Mouse (Mus musculus): ENCODE results near the gene Slc1a5. TPM values are rescaled to one million over a fixed set of nuclear protein-coding genes. Genes with fewer than 3 reads are reported as not detected.

Gene Slc1a5
- polyA plus RNA-seq, 1 experiment from 2014 or later = 26.5 TPM

DNA sequence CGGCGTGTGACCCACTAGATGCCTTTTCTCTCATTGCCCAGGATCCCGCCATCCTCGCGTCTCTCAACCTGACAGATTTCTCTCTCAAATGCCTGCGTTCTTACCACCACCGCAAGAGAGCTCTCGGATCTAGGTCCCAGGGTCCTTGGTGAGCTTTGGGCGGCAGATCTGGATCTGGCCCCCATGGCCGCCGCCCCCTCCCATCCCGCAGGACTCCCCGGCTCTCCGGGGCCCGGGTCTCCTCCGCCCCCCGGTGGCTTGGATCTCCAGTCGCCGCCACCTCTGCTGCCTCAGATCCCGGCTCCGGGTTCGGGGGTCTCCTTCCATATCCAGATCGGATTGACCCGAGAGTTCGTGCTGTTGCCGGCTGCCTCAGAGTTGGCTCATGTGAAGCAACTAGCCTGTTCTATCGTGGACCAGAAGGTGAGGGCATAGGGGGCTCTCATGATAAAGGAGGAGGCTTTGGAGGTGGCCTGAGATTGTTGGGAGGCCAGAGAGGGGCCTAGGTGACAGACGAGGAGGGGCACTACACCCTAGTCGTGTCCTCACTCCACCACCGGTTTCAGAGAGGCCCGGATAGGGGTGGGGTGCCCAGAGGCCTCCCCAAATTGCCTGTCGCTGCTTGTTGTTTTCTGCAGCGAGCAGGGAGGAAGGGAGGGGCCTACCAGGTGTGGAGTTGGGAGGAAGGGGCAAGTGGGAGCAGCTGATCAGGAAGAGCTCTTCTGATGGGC is 62.5 kb downstream of the Slc1a5 start:
- under 1% methylated on average over 31 of the region's 33 CpGs for WGBS
- Histone ChIP-seq H3K4me1 (ENCODE audit: control insufficient read depth, insufficient read depth, low read length) (peaks cover 24% of the 10 kb centered on the region), H3K9me3 (ENCODE audit: control insufficient read depth, low read length) (no peaks in the 10 kb centered on the region), H3K27me3 (replicated peaks; ENCODE audit: control insufficient read depth, insufficient read depth, low read length) (no peaks in the 10 kb centered on the region), H3K27ac (replicated peaks; ENCODE audit: low read depth, low read length) (peak overlapping the region; percentile 88), H3K9ac (ENCODE audit: low read depth, low read length) (peak overlapping the region; percentile 86), H3K4me2 (ENCODE audit: low read depth, low read length) (peak overlapping the region; percentile 96), H3K4me3 (ENCODE audit: low read depth, low read length) (peak overlapping the region; percentile 68), H3K36me3 (ENCODE audit: control insufficient read depth, insufficient read depth, low read length) (peaks cover 44% of the 10 kb centered on the region)
- ATAC-seq (ENCODE audit: low read depth) (peak; percentile 9; the same call in 1 of the 2 replicates), DNase-seq (ENCODE audit: low spot score) (peak; percentile 73)

DNA sequence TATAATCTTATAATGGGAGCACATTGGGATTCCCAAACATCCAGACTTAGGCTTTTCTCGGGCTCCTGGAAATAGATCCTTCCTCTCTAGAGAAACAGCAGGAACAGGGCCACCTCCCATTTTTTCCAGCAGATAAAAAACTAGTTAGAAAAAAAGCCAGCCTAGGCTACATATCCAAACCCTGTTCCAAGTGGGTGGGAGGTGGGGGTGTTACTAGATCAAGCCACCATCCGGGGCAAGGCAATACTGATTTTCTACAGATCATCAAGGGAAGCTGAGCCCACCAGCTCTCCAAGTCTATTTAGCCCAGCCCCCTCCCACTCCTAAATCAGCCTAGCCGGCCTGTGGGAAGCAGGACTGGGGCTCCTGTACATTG is 63.5 kb downstream of the Slc1a5 start:
- peak overlapping the region; percentile 57 for H3K9ac ChIP-seq (ENCODE audit: low read depth, low read length)
- H3K36me3 ChIP-seq (ENCODE audit: control insufficient read depth, insufficient read depth, low read length) = peaks cover 44% of the 10 kb centered on the region
- no peak for ATAC-seq (ENCODE audit: low read depth)
- H3K27me3 ChIP-seq (replicated peaks; ENCODE audit: control insufficient read depth, insufficient read depth, low read length) = no peaks in the 10 kb centered on the region
- no peak for DNase-seq (ENCODE audit: low spot score)
- 32% methylated on average over 3 of the region's 3 CpGs for WGBS
- no peaks in the 10 kb centered on the region for H3K9me3 ChIP-seq (ENCODE audit: control insufficient read depth, low read length)
- H3K27ac ChIP-seq (replicated peaks; ENCODE audit: low read depth, low read length) = peak overlapping the region; percentile 88
- H3K4me2 ChIP-seq (ENCODE audit: low read depth, low read length) = peak overlapping the region; percentile 96
- peaks cover 24% of the 10 kb centered on the region for H3K4me1 ChIP-seq (ENCODE audit: control insufficient read depth, insufficient read depth, low read length)
- peak overlapping the region; percentile 68 for H3K4me3 ChIP-seq (ENCODE audit: low read depth, low read length)

DNA sequence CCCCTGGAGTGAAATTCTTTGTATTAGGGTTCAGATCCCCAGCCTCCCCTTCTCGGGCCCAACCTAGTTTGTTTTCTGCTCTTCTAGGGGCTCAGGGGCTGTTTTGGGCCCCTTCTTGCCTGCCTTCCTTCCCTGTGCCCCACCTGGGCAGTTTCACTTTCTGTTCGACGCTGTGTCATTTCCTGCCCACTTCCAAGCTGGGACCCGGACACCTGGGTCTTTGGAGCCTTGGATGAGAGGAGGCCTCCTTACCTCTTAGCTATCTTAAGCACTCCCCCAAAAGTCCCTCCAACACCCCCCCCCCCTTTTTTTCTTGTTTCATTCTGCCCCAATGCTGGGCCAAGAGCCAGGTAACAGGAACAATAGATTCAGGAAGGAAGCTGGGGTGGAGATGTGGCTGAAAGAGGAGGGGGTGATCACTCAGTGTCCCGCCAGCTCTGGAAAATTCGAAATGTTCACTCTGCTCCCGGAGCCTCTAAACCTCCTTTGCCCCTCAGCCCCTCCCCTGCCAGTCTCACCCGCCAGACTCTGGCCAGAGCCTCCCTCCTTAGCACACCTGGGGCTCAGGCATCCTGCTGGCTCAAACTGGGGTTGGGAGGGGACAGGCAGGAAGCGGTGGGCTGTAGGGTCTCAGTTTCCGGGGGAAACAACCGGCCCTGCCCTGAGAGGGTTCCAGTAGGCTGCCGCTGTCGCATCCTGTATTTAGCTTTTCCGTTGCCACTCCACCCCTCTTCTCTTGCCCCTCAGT is 64.1 kb downstream of the Slc1a5 start:
- 23% methylated on average over 14 of the region's 14 CpGs for WGBS
- H3K4me2 ChIP-seq (ENCODE audit: low read depth, low read length) = peak overlapping the region; percentile 96
- peaks cover 24% of the 10 kb centered on the region for H3K4me1 ChIP-seq (ENCODE audit: control insufficient read depth, insufficient read depth, low read length)
- peak; percentile 44 for DNase-seq (ENCODE audit: low spot score)
- no peaks in the 10 kb centered on the region for H3K9me3 ChIP-seq (ENCODE audit: control insufficient read depth, low read length)
- no peaks in the 10 kb centered on the region for H3K27me3 ChIP-seq (replicated peaks; ENCODE audit: control insufficient read depth, insufficient read depth, low read length)
- H3K27ac ChIP-seq (replicated peaks; ENCODE audit: low read depth, low read length) = peak overlapping the region; percentile 88
- peak overlapping the region; percentile 68 for H3K4me3 ChIP-seq (ENCODE audit: low read depth, low read length)
- peaks cover 44% of the 10 kb centered on the region for H3K36me3 ChIP-seq (ENCODE audit: control insufficient read depth, insufficient read depth, low read length)
- ATAC-seq (ENCODE audit: low read depth) = peak; percentile 6; the same call in 1 of the 2 replicates
- peak overlapping the region; percentile 57 for H3K9ac ChIP-seq (ENCODE audit: low read depth, low read length)

DNA sequence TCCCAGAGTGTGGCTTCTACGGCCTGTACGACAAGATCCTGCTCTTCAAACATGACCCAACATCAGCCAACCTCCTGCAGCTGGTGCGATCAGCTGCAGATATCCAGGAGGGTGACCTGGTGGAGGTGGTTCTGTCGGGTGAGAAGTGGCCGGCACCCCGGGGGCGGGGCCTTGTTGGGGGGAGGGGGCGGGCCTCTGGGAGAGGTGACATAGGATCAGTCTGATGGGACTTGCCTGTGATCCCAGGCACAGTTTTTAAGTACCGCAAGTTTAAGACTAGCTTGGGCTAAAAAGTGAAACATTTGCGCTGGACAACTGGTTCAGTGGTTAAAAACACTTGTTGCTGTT is 64.7 kb downstream of the Slc1a5 start:
- H3K9ac ChIP-seq (ENCODE audit: low read depth, low read length) = peak overlapping the region; percentile 57

DNA sequence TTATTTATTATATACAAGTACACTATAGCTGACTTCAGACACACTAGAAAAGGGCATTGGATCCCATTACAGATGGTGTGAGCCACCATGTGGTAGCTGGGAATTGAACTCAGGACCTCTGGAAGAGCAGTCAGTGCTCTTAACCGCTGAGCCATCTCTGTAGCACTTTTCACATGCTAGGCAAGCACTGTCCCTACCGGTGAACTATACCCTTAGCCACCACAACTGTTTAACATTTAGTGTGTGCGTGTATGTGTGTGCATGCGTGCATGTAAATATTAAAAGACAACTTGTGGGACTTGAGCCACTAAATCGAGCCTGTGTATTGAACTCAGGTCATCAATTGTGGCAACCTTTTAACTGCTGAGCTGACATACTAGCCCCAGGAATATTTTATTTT is 65.6 kb downstream of the Slc1a5 start:
- no peak overlapping the region for H3K4me2 ChIP-seq (ENCODE audit: low read depth, low read length)
- H3K9ac ChIP-seq (ENCODE audit: low read depth, low read length) = no peak overlapping the region
- H3K36me3 ChIP-seq (ENCODE audit: control insufficient read depth, insufficient read depth, low read length) = peaks cover 40% of the 10 kb centered on the region
- DNase-seq (ENCODE audit: low spot score) (no peak), ATAC-seq (ENCODE audit: low read depth) (no peak)
- no peaks in the 10 kb centered on the region for H3K9me3 ChIP-seq (ENCODE audit: control insufficient read depth, low read length)
- peaks cover 24% of the 10 kb centered on the region for H3K4me1 ChIP-seq (ENCODE audit: control insufficient read depth, insufficient read depth, low read length)
- 92% methylated on average over 5 of the region's 5 CpGs for WGBS
- H3K4me3 ChIP-seq (ENCODE audit: low read depth, low read length) = no peak overlapping the region
- no peak overlapping the region for H3K27ac ChIP-seq (replicated peaks; ENCODE audit: low read depth, low read length)
- H3K27me3 ChIP-seq (replicated peaks; ENCODE audit: control insufficient read depth, insufficient read depth, low read length) = no peaks in the 10 kb centered on the region

More for the DNA sequence above, 64.7 kb downstream of the Slc1a5 start:
- Histone ChIP-seq H3K36me3 (ENCODE audit: control insufficient read depth, insufficient read depth, low read length) (peaks cover 44% of the 10 kb centered on the region), H3K4me1 (ENCODE audit: control insufficient read depth, insufficient read depth, low read length) (peaks cover 24% of the 10 kb centered on the region), H3K27me3 (replicated peaks; ENCODE audit: control insufficient read depth, insufficient read depth, low read length) (no peaks in the 10 kb centered on the region), H3K9me3 (ENCODE audit: control insufficient read depth, low read length) (no peaks in the 10 kb centered on the region), H3K4me3 (ENCODE audit: low read depth, low read length) (peak overlapping the region; percentile 68), H3K27ac (replicated peaks; ENCODE audit: low read depth, low read length) (peak overlapping the region; percentile 88; the same call in 1 of the 2 replicates), H3K4me2 (ENCODE audit: low read depth, low read length) (peak overlapping the region; percentile 96)
- ATAC-seq (ENCODE audit: low read depth) = no peak
- no peak for DNase-seq (ENCODE audit: low spot score)
- WGBS = 35% methylated on average over 10 of the region's 10 CpGs

DNA sequence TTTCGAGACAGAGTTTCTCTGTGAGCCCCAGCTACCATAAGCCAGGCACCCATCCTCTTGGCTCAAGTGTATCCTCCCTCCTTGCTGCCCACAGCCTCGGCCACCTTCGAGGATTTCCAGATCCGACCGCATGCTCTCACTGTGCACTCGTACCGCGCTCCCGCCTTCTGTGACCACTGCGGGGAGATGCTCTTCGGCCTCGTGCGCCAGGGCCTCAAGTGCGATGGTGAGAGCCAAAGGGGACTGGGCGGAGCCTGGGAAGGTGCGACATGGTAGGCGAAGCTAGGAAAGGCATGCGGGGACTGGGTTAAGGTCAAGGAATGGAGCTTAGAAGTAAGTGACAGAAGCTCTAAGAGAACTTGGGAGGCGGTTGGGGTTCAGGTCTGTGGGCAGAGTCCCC is 66.4 kb downstream of the Slc1a5 start:
- H3K9ac ChIP-seq (ENCODE audit: low read depth, low read length) = no peak overlapping the region
- whole genome bisulfite sequencing = 89% methylated on average over 19 of the region's 19 CpGs
- H3K27ac ChIP-seq (replicated peaks; ENCODE audit: low read depth, low read length) = no peak overlapping the region
- no peaks in the 10 kb centered on the region for H3K9me3 ChIP-seq (ENCODE audit: control insufficient read depth, low read length)
- no peak for ATAC-seq (ENCODE audit: low read depth)
- no peak for DNase-seq (ENCODE audit: low spot score)
- H3K4me2 ChIP-seq (ENCODE audit: low read depth, low read length) = no peak overlapping the region
- H3K27me3 ChIP-seq (replicated peaks; ENCODE audit: control insufficient read depth, insufficient read depth, low read length) = no peaks in the 10 kb centered on the region
- peaks cover 21% of the 10 kb centered on the region for H3K4me1 ChIP-seq (ENCODE audit: control insufficient read depth, insufficient read depth, low read length)
- no peak overlapping the region for H3K4me3 ChIP-seq (ENCODE audit: low read depth, low read length)
- peaks cover 43% of the 10 kb centered on the region for H3K36me3 ChIP-seq (ENCODE audit: control insufficient read depth, insufficient read depth, low read length)

Other genes with a start within 250 kb of the Slc1a5 start
- gene Arhgap35, start 166.3 kb upstream of the Slc1a5 start, polyA plus RNA-seq (2014; fragmentation: Nextera tagmentation; extraction: Ambion mirVana) = 22.0 and 23.0 TPM in 2 replicates
- not detected in 2 replicates for gene Ceacam15, start 105.6 kb upstream of the Slc1a5 start, polyA plus RNA-seq (2014; fragmentation: Nextera tagmentation; extraction: Ambion mirVana)
- not detected in 2 replicates for gene Ceacam9, start 59.4 kb upstream of the Slc1a5 start, polyA plus RNA-seq (2014; fragmentation: Nextera tagmentation; extraction: Ambion mirVana)
- 278 and 286 TPM in 2 replicates for gene Ap2s1, start 42.9 kb upstream of the Slc1a5 start, polyA plus RNA-seq (2014; fragmentation: Nextera tagmentation; extraction: Ambion mirVana)
- gene Strn4, start 34.5 kb downstream of the Slc1a5 start, polyA plus RNA-seq (2014; fragmentation: Nextera tagmentation; extraction: Ambion mirVana) = 97.4 and 107 TPM in 2 replicates
- gene Fkrp, start 35.4 kb downstream of the Slc1a5 start, polyA plus RNA-seq (2014; fragmentation: Nextera tagmentation; extraction: Ambion mirVana) = 28.2 and 28.6 TPM in 2 replicates
- gene Prkd2, start 61.6 kb downstream of the Slc1a5 start, polyA plus RNA-seq (2014; fragmentation: Nextera tagmentation; extraction: Ambion mirVana) = 14.4 and 16.5 TPM in 2 replicates
- gene Dact3, start 94.0 kb downstream of the Slc1a5 start, polyA plus RNA-seq (2014; fragmentation: Nextera tagmentation; extraction: Ambion mirVana) = 7.2 and 7.6 TPM in 2 replicates
- 27.0 and 29.1 TPM in 2 replicates for gene Gng8, start 110.4 kb downstream of the Slc1a5 start, polyA plus RNA-seq (2014; fragmentation: Nextera tagmentation; extraction: Ambion mirVana)
- gene Ptgir, start 125.2 kb downstream of the Slc1a5 start, polyA plus RNA-seq (2014; fragmentation: Nextera tagmentation; extraction: Ambion mirVana) = 1.8 and 1.9 TPM in 2 replicates
- gene Calm3, start 142.8 kb downstream of the Slc1a5 start, polyA plus RNA-seq (2014; fragmentation: Nextera tagmentation; extraction: Ambion mirVana) = 164 and 189 TPM in 2 replicates
- gene Pnmal2, start 163.3 kb downstream of the Slc1a5 start, polyA plus RNA-seq (2014; fragmentation: Nextera tagmentation; extraction: Ambion mirVana) = 20.9 and 21.9 TPM in 2 replicates
- 2.1 and 2.3 TPM in 2 replicates for gene Pnmal1, start 178.3 kb downstream of the Slc1a5 start, polyA plus RNA-seq (2014; fragmentation: Nextera tagmentation; extraction: Ambion mirVana)
- gene Gm42372, start 201.7 kb downstream of the Slc1a5 start, polyA plus RNA-seq (2014; fragmentation: Nextera tagmentation; extraction: Ambion mirVana) = 0.24 and 0.38 TPM in 2 replicates
- gene Ccdc8, start 211.4 kb downstream of the Slc1a5 start, polyA plus RNA-seq (2014; fragmentation: Nextera tagmentation; extraction: Ambion mirVana) = 24.7 and 26.0 TPM in 2 replicates
- gene Ppp5c, start 246.6 kb downstream of the Slc1a5 start, polyA plus RNA-seq (2014; fragmentation: Nextera tagmentation; extraction: Ambion mirVana) = 99.0 and 107 TPM in 2 replicates